Mouse (Mus musculus) T-helper 17 cell (primary cell): ENCODE measurements around the gene Sf3a3.

Experiments
- in situ Hi-C, 2 experiments: fragments of 300-600 bp; cut with MboI, MseI; formaldehyde crosslinking; loops; 1 replicate in 1 of 2; 2 replicates in 1 of 2; pipeline ENCODE4 v1.15.1; 2025; ENCODE audit warnings: high pct_unique_total_duplicates in 2 of 2

The Sf3a3 gene

DNA sequence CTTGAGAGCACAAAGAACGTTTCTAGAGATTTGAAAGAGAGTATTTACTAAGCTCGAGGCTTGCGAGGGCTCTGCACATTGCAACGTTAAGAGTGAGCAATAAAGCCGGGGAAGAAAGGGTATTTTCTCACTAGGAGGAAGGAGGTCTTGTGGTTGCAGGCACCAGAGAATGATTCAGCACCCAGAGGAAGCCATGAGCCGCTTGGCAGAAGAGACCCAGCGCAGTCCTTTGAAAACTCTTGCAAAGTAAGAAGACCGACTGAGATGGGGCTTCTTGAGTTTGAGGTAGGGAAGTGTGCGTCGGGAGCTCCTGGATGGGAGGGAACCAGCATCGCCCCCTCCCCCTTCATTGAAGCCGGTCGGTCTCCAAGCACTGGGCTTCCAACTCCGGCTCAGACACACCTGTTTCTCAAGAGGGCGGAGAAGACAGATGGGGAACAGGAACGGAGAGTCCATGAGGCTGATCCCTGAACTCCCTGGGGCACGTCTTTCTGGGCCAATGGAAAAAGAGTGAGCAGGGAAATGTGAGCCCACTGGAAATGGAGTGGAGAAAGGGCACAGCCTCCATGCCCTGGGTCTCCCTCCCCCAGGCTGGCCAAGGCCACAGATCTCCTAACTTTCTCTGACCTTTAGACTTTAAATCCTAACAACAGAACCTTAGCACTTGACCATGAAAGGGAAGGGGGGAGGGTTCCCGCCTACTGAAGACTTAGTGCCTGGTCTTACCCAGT is 18.6 kb upstream of the Sf3a3 start:
- in situ Hi-C loops, result loop anchor here (5.0 to 25.0 kb wide), 3 partner anchors 779 to 1859 kb away; partner anchors contain the start of genes 4930535I16Rik (in 1 of the 2), Ppt1 (in 1 of the 2) and Rragc (in 1 of the 2)

DNA sequence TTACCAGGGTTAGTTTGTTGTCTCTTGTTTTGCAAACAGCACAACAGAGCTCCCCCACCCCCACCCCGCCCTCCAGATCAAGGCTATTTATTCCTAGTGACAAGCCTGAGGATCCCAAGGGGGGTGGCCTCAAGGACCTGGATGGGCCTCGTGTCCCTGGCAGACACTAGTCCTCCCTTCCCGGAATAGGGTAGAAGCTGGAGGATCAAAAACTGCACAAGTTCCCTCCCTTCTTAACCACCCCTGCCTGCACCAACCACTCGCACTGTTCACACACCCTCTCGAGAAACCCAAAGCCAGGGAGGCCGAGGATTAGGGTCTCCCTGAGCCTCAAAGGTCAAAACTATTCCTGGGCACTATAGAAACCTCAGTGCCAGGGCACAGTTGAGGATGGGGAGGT is 14.8 kb upstream of the Sf3a3 start:
- in situ Hi-C loops, result loop anchor here (5.0 to 25.0 kb wide), 6 partner anchors 363 to 1862 kb away; partner anchors contain the start of genes 4930535I16Rik (in 1 of the 2), Dnali1 (in 1 of the 2), Ppt1 (in 1 of the 2) and Rragc (in 1 of the 2)

DNA sequence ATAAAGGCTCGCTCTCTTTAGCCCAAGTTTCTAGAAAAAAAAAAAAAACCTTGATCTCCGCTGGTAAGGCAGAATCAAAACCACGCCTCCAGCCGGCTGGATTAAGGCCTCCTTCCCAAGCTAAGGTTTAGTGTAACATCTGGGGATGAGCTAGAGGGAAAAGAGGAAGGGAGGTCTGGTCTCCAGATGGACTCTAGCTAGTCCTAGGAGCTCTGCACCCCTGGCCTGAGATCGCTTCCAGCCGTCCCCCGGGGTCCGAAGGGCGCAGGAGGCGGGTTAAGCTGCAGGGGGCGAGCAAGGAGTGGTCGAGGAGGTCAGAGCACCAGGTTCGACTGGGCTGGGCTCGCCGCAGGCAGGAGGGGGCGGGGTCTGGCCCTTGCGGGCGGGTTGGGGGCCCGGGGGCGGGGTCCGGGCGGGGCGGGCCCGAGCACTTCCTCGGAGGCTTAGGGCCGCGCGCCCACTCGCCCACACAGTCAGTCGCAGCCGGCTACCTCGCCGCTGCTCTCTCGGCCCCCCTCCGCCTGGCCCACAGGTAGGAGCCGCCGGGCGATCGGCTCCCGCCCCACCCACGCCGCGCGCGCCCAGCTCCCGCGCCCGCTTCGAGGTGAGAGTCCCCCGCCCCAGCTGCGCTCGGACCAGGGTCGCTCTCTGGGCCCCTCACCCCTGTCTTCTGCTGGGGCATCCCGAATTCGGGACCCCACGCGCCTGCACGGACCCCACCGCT is 14.2 kb upstream of the Sf3a3 start, which contains the start of gene Fhl3:
Gene Fhl3, plus strand, starts transcription at position 454 of the 724 bp plus-strand sequence.
- in situ Hi-C loops, result loop anchor here (5.0 to 25.0 kb wide), 3 partner anchors 362 to 1126 kb away; partner anchors contain the start of genes Dnali1 (in 1 of the 2) and Snip1 (in 1 of the 2)

DNA sequence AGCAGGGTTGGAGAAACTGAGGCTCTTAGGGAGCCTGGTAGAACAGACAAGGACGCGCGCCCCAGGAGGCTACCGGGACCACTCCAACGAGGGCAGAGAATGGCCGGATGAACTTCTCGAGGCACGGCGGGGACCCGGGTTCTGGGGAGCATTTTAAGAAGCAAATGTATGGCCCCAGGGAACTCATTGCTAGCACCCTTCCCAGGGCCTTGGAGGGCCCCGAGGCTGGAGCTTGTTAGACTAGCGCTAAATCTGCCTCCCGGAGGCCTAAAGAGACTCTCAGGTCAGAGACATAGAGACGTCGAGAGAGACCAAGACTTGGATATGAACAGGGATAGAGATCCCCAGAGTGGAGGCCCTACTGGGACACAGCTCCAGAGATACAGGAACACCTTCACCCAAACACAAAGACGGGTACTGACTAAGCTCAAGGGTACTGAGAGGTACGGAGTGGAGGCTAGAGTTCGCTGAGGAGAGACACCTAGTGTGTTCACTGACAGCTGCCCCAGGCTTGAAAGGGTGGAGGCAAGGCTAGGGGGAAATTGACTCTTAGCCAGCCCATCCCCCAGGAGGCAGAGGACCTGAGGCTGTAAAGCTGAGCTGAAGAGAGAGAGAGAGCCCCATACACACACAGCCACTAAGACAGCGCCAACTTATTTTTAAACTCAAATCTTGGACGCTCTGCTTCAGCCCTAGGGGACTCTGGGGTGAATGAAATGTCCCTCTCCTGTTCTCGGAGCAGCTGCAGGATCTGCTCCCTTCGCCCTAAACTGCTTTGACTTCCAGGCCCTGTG is 13.3 kb upstream of the Sf3a3 start:
- in situ Hi-C loops, result loop anchor here (5.0 to 25.0 kb wide), 3 partner anchors 361 to 1126 kb away; partner anchors contain the start of genes Dnali1 (in 1 of the 2) and Snip1 (in 1 of the 2)

DNA sequence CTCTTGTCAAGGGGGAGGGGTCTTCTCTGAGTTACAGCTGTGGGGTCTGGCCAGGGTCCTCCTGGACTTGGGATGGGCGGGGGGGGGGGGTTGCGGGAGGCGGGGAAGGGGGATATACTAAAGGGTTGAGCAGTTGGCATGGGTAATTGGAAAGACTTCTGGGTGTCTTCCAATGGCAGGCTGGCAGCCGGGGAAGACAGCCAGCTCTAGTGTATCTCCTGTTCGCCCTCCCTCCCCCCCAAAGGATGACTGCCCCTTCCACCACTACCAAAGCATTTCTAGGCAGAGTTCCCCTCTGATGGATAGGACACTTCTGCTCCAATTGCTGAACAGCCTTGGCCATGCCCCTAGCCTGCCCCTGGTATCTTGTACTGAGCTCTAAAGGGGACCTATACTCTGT is 12.7 kb upstream of the Sf3a3 start:
- in situ Hi-C loops, result loop anchor here (5.0 to 25.0 kb wide), 3 partner anchors 360 to 1127 kb away; partner anchors contain the start of genes Dnali1 (in 1 of the 2) and Snip1 (in 1 of the 2)

DNA sequence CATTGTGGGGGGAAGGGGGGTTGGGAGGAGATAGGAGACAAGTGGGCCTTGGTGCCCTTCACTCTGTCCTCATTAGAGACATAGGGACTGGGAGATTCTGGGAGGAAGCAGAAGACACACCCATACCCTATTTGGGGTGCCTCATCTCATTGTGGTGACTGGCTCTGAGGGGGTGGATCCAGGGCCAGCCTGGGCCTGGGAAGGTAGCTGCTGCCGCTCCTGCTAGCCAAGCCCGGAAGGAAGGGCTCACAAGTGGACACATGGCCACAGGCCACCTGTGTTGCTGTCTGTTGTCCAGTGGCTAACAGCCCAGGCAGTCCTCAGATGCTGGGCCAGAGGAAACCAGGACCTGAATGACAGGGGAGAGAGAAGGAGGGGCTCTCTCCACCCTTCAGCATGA is 11.2 kb upstream of the Sf3a3 start:
- in situ Hi-C loops, result loop anchor here (5.0 to 25.0 kb wide), 3 partner anchors 359 to 1129 kb away; partner anchors contain the start of genes Dnali1 (in 1 of the 2) and Snip1 (in 1 of the 2)

DNA sequence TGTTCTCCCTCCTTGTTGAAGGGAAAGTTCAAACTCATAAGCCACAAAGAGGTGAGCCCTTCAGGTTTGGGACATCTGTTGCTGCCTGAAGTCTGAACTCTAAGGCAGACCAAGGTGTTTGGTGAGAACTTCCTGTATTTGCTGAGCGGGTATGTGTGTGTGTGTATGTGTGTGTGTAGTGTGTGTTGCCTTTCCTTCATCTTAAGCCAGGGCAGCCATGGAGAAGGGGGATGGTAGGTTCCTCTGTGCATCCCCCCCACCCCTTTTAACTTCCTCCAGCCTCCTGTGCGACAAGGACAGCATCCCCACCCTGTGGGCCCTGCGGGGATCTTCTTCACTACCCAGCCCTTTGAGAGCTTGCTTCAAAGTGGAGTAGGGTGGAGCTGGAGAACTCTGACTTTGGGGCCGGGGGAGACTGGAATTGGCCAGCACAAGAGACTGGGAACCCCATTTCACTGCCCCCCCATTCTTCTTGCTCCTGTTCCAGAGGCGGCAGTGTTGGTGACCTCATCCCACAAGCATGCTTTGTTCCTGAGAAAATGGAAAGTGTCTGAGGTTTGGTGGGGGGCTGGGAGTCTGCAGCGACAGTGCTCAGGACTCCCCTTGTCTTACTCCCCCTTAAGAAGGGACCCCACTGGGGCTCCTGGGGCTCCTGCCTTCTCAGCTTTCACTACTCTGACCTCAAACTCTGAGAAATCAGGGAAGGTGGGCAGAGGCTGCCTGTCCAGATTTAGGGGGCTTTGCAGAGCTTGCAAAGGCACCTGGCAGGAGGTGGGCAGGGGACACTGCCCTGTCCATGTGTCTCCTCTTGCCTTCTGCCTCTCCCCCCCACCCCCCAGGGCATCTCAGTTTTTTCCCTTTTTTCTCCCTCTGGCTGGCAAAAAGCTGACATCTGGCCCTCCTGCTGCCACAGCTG is 10.4 kb upstream of the Sf3a3 start:
- in situ Hi-C loops, result loop anchor here (5.0 to 25.0 kb wide), 3 partner anchors 358 to 1129 kb away; partner anchors contain the start of genes Dnali1 (in 1 of the 2) and Snip1 (in 1 of the 2)

DNA sequence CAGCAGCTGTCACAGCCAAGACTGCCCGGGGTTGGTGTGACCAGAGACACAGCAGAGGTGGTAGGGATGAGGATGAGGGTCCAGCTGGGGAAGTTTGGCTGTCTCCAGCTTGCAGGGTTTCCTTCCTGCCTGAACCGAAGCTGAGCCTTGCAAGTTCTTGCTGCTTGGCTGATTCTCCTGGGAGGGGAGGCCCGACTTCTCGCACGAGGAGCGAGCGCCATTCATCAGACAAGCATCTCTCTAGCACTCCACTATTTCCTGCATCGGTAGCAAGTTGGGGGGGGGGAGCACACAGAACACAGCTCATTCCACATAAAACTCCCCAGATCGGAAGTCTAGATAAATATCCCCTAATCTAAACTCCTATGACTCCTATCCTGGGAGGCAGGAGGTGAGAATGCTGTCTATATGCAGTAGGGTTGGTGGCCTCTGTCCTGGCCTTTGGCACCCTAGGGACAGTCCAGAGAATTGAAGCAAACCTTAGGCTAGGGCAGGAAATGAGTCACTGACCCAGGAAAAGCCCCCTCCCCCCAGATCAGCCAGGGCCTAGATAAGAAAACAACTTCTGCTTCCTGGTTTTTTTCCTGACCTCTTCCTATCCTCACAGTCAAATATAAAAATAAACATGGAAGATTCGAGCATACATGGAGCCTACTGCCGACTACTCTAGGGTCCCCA is 9.6 kb upstream of the Sf3a3 start:
- in situ Hi-C loops, result loop anchor here (5.0 to 25.0 kb wide), 5 partner anchors 52 to 1130 kb away; partner anchors contain the start of genes Dnali1 (in 1 of the 2), Snip1 (in 1 of the 2) and Zc3h12a (in 1 of the 2)

DNA sequence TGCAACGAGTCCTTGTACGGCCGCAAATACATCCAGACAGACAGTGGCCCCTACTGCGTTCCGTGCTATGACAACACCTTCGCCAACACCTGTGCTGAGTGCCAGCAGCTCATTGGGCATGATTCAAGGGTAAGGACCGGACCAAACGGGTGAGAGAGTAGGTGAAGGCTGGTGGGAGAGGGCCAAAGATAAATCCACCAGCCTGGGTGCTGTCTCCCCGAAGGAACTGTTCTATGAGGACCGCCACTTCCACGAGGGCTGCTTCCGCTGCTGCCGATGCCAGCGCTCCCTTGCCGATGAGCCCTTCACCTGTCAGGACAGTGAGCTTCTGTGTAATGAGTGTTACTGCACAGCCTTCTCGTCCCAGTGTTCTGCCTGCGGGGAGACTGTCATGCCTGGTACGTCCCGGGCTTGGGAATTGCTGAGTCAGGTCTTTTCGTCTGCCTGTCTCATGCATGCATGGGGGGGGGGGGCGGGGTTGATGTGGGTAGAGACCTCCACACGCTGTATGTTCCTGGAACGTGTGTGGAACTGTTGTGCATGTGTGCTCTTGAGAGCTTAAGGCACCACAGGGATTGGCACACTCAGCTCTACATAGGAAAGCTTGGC is 8.8 kb upstream of the Sf3a3 start:
- in situ Hi-C loops, result loop anchor here in 1 of 2 experiments (5.0 to 25.0 kb wide), 4 partner anchors 52 to 1131 kb away; partner anchors contain the start of genes Dnali1, Snip1 and Zc3h12a

DNA sequence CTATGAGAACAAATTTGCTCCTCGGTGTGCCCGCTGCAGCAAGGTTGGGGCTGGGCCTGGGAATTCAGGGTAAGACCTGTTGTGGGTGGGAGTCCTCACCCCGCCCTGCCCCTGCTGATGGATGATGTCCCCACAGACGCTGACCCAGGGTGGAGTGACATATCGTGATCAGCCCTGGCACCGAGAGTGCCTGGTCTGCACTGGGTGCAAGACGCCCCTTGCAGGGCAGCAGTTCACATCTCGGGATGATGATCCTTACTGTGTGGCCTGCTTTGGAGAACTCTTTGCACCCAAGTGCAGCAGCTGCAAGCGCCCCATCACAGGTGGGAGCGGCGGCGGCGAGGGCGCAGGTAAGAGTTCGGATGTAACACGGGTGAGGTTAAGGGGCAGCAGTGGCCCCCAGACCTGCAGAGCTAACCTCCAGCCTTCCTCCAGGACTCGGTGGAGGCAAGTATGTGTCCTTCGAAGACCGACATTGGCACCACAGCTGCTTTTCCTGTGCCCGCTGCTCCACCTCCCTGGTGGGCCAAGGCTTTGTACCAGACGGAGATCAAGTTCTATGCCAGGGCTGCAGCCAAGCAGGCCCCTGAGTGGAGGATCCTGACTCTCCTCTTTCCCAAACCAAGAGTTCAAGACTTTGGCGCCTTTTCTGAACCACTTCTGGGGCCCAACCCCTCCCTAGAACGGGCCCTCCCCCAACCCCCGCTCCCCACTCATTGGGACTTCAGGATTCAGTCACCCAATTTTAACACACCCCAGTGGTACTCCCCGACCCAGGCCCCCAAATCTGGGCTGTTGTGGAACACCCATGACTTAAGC is 7.0 kb upstream of the Sf3a3 start:
- in situ Hi-C loops, result loop anchor here in 1 of 2 experiments (5.0 to 25.0 kb wide), 4 partner anchors 50 to 1133 kb away; partner anchors contain the start of genes Dnali1, Snip1 and Zc3h12a

DNA sequence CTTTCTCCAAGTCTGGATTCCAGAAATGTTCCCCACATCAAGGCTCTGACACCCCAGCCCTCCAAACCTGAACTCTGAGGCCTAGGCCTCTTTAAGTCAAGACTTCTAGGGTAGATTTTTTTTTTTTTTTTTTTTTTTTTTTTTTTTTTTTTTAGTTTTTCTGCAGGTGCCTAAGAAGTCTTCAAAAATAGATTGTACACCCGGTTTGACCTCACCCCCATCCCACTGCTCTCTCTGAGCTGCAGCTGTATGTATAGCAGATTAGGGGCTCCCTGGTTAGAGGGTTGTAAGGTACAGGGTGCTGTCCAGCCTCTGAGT is 6.4 kb upstream of the Sf3a3 start:
- in situ Hi-C loops, result loop anchor here in 1 of 2 experiments (5.0 to 25.0 kb wide), 4 partner anchors 49 to 1133 kb away; partner anchors contain the start of genes Dnali1, Snip1 and Zc3h12a

DNA sequence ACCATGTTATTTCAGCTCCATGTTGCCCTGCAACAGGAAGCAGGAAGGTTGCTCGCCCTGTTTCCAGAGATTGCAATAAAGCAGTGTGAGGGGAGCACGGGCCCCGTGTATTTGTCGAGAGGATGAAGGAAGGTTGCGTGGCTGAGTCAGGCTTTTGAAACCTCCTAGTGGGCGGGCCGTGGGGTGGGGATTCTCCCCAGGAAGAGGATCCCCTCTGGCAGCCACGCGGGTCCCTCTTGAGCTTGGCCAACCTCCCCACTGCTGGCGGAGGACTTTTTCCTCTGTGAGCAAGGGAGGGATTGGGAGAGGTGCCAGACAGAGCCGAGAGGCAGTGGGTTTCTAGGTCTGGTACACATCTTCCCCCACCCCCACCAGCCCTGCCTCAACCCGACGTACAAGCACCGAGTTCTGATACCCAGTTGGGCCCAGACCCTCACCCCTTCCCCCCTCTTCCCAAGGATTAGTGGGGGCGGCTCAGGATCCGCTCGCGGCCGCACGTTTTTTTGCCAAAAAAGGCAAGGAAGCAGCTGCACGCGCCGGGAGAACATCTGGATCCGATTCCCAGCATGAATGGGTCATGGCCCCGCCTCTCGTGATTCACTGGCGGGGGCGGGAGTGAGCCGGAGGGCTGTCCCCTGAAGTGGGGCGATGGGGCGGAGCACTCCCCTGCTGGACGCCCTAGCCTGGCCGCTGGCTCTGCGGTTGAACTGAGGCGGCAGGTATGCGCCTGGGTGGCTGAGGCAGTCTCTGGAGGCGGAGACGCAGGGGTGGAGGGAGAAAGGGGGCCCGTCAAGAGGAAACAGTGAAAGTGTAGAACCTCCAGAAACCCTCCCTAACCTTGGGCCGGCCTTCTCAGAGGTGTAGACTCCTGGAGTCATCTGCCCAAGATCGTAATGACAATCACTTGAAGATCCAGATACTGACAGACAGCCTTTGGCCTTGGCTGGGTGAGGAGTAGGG is 5.8 kb upstream of the Sf3a3 start:
- in situ Hi-C loops, result loop anchor here in 1 of 2 experiments (5.0 to 25.0 kb wide), 4 partner anchors 49 to 1134 kb away; partner anchors contain the start of genes Dnali1, Snip1 and Zc3h12a

DNA sequence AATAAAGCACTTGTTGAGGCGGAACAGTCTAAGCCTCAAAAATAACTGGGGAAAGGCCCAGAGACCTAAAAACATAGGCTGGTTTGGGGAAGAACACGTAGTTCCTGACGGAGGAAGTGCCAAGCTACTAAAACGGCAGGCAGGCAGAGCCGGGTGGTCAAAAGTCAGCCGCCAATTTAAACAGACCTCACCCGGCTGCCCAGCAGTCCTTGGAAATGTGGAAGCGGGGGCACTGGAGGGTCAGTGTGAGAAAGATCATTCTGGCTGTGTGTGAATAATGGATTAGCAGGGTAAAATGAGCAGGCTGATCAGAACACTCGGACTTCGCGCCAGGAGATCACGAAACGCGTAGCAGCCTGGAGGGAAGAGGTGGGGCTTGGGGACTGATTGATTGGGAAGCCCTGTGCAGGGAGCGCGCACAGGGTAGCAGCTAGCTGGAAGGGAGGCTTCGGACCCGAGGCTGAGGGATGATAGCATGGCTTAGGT is 4.6 kb upstream of the Sf3a3 start:
- in situ Hi-C loops, result loop anchor here in 1 of 2 experiments (5.0 to 25.0 kb wide), 5 partner anchors 47 to 1135 kb away; partner anchors contain the start of genes Dnali1, Snip1 and Zc3h12a

DNA sequence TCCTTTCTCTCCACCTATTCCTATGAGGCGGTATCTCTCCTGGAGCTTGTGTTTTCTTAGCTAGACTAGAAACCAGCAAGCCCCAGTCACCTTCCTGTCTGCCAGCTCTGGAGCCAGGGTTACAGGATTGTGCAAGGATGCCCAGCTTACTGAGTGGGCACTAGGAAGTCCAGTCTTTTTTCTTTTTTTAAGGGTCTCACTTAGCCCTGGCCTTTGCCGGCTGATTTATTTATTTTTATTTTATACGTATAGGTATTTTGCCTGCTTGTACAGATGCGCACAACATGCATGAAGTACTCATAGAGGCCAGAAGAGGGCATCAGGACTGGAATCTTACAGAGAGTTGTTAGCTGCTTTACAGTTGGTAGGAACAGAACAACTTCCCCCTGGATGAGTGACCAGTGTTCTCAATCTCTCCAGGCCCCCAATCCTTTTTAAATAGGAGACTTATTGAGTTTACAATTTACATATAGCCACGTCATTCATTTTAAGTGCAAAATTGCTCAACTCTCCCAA is 3.7 kb upstream of the Sf3a3 start:
- in situ Hi-C loops, result loop anchor here in 1 of 2 experiments (5.0 to 25.0 kb wide), 2 partner anchors 136 to 351 kb away; partner anchors contain the start of genes Dnali1 and Snip1

DNA sequence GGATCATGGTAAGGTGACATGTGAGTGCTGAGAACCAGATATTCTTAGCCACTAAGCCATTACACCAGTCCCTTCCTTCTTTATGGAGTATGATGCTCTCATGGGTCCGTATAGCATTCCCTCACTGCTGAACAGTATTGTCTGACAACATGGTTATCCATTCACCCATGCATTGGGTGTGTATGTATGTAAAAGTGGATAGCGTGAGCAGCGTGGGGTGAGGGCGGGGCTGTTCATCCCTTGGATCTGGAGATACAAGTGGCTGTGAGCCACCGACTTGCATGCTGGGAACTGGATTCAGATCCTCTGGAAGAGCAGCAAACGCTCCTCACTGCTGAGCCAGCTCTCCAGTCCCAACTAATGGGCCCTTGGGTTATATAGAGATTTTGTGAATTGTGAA is 2.0 kb upstream of the Sf3a3 start:
- in situ Hi-C loops, result loop anchor here in 1 of 2 experiments (5.0 to 25.0 kb wide), 2 partner anchors 135 to 350 kb away; partner anchors contain the start of genes Dnali1 and Snip1
